Mouse (Mus musculus): Measurements from ENCODE around the gene Eps15. TPM values are rescaled to one million over a fixed set of nuclear protein-coding genes. Genes with fewer than 3 reads are reported as not detected.

The Eps15 gene
- polyA plus RNA-seq, 1 experiment from 2014 or later, result 27.9 TPM

GRCm38 (mm10) chr4:109281946-109282345 is 1.9 kb downstream of the Eps15 start:
- Histone ChIP-seq H3K9me3 (ENCODE audit: control insufficient read depth, low read length) (no peaks in the 10 kb centered on the region), H3K9ac (ENCODE audit: low read depth, low read length) (no peak overlapping the region), H3K36me3 (ENCODE audit: control insufficient read depth, insufficient read depth, low read length) (no peaks in the 10 kb centered on the region), H3K4me2 (ENCODE audit: low read depth, low read length) (no peak overlapping the region), H3K4me3 (ENCODE audit: low read length) (no peak overlapping the region), H3K4me1 (ENCODE audit: control insufficient read depth, insufficient read depth, low read length) (peaks cover 8% of the 10 kb centered on the region), H3K27me3 (replicated peaks; ENCODE audit: control insufficient read depth, insufficient read depth, low read length) (no peaks in the 10 kb centered on the region), H3K27ac (ENCODE audit: low read length) (no peak overlapping the region)
- 89% methylated on average over 1 of the region's 1 CpGs for WGBS
- no peak for ATAC-seq

DNA sequence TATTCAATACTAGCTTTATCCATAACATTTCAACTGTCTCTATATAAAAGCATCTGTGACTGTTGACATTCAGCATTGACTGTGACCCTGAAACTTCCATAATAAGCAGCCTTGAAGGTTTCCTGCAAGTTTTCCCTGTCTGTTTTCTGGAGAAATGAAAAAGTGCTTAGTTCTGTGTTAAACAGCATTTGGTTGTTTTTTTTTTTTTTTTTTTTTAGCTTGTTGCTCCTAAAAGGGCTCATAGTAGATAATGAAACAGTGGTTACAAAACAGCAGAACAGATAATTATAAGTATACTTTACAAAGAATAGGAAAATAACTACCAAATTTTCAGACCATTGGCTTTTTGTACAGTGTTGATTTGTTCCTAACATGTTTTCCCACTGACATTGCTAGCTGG is 14.6 kb downstream of the Eps15 start:
- H3K27ac ChIP-seq (ENCODE audit: low read length), result no peak overlapping the region
- no peaks in the 10 kb centered on the region for H3K9me3 ChIP-seq (ENCODE audit: control insufficient read depth, low read length)
- no peaks in the 10 kb centered on the region for H3K27me3 ChIP-seq (replicated peaks; ENCODE audit: control insufficient read depth, insufficient read depth, low read length)
- no peak for ATAC-seq
- H3K4me2 ChIP-seq (ENCODE audit: low read depth, low read length), result no peak overlapping the region
- H3K4me1 ChIP-seq (ENCODE audit: control insufficient read depth, insufficient read depth, low read length), result no peaks in the 10 kb centered on the region
- H3K9ac ChIP-seq (ENCODE audit: low read depth, low read length), result no peak overlapping the region
- H3K4me3 ChIP-seq (ENCODE audit: low read length), result no peak overlapping the region
- H3K36me3 ChIP-seq (ENCODE audit: control insufficient read depth, insufficient read depth, low read length), result no peaks in the 10 kb centered on the region

DNA sequence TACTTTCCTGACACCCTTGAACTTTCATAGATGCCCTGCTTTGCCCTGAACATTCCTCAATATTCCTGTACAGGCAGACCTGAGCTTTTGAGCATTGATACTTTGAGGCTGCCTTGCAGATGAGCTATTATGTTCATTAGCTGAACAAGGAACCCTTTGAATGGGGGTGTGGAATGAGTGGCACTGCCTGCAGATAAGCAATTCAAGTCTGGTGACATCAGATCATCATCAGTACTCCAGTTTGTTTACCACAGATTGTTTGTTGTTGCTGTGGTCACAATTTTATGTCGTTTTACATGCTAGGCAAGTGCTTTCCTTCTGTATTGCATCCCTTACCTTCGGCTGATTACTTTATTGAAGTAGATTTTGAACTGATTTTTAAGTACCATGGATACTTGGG is 16.4 kb downstream of the Eps15 start:
- no peaks in the 10 kb centered on the region for H3K9me3 ChIP-seq (ENCODE audit: control insufficient read depth, low read length)
- no peak for ATAC-seq
- H3K4me2 ChIP-seq (ENCODE audit: low read depth, low read length), result no peak overlapping the region
- H3K9ac ChIP-seq (ENCODE audit: low read depth, low read length), result no peak overlapping the region
- no peaks in the 10 kb centered on the region for H3K4me1 ChIP-seq (ENCODE audit: control insufficient read depth, insufficient read depth, low read length)
- no peaks in the 10 kb centered on the region for H3K27me3 ChIP-seq (replicated peaks; ENCODE audit: control insufficient read depth, insufficient read depth, low read length)
- WGBS, result 75% methylated on average over 2 of the region's 2 CpGs
- no peak overlapping the region for H3K4me3 ChIP-seq (ENCODE audit: low read length)
- H3K36me3 ChIP-seq (ENCODE audit: control insufficient read depth, insufficient read depth, low read length), result no peaks in the 10 kb centered on the region
- H3K27ac ChIP-seq (ENCODE audit: low read length), result no peak overlapping the region

DNA sequence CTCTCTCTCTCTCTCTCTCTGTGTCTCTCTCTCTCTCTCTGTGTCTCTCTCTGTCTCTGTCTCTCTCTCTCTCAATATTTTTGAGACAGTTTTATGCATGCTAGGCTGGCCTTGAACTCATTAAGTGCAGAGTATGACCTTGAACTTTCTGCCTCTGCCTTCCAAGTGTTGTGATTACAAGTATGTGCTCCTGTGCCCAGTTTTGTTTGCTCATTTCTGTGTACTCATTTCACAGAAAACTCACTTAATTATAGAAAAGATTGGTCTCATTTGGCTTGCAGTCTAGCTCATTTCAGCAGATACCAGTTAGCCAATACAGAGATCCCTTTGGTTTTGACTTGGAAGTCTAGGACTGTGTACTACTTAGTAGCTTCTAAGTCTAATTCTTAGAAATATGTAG is 19.1 kb downstream of the Eps15 start:
- H3K27ac ChIP-seq (ENCODE audit: low read length), result no peak overlapping the region
- no peaks in the 10 kb centered on the region for H3K36me3 ChIP-seq (ENCODE audit: control insufficient read depth, insufficient read depth, low read length)
- no peak overlapping the region for H3K9ac ChIP-seq (ENCODE audit: low read depth, low read length)
- H3K4me2 ChIP-seq (ENCODE audit: low read depth, low read length), result no peak overlapping the region
- no peak overlapping the region for H3K4me3 ChIP-seq (ENCODE audit: low read length)
- H3K4me1 ChIP-seq (ENCODE audit: control insufficient read depth, insufficient read depth, low read length), result no peaks in the 10 kb centered on the region
- no peaks in the 10 kb centered on the region for H3K9me3 ChIP-seq (ENCODE audit: control insufficient read depth, low read length)
- no peak for ATAC-seq
- H3K27me3 ChIP-seq (replicated peaks; ENCODE audit: control insufficient read depth, insufficient read depth, low read length), result no peaks in the 10 kb centered on the region

- no peaks in the 10 kb centered on the region for H3K27me3 ChIP-seq (replicated peaks; ENCODE audit: control insufficient read depth, insufficient read depth, low read length)
- no peak overlapping the region for H3K4me3 ChIP-seq (ENCODE audit: low read length)
- 0 out of 2 replicates have a peak, but pooled peaks cover 3% of the 10 kb centered on the region for H3K36me3 ChIP-seq (ENCODE audit: control insufficient read depth, insufficient read depth, low read length)
- no peaks in the 10 kb centered on the region for H3K4me1 ChIP-seq (ENCODE audit: control insufficient read depth, insufficient read depth, low read length)
- no peak overlapping the region for H3K4me2 ChIP-seq (ENCODE audit: low read depth, low read length)
- ATAC-seq, result no peak
- no peak overlapping the region for H3K27ac ChIP-seq (ENCODE audit: low read length)
- no peaks in the 10 kb centered on the region for H3K9me3 ChIP-seq (ENCODE audit: control insufficient read depth, low read length)
- H3K9ac ChIP-seq (ENCODE audit: low read depth, low read length), result no peak overlapping the region
These were observed 37.1 kb downstream of the Eps15 start for GRCm38 (mm10) chr4:109316941-109317894.

DNA sequence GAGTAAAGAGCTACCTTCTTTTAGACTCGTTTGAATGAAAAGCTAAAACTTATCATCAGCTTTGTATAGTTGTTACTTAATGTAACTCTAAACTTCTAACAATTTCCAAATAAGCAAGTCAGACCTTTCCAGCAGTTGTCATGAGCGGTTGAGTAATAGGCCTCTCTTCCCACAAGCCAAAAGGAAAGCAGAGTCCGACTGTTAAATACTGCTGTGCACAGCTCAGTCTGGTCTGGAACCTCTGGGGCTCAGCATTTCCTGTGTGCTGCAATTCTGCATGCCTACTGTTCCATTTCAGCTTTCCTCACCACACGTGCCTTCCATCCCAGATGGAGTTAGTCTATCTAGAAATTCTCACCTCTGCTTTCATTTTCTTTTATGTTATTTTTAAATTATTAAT is 56.7 kb downstream of the Eps15 start:
- 73% methylated on average over 4 of the region's 4 CpGs for WGBS
- no peak for ATAC-seq
- H3K4me3 ChIP-seq (ENCODE audit: low read length), result no peak overlapping the region
- no peak overlapping the region for H3K4me2 ChIP-seq (ENCODE audit: low read depth, low read length)
- no peaks in the 10 kb centered on the region for H3K27me3 ChIP-seq (replicated peaks; ENCODE audit: control insufficient read depth, insufficient read depth, low read length)
- H3K9me3 ChIP-seq (ENCODE audit: control insufficient read depth, low read length), result no peaks in the 10 kb centered on the region
- H3K4me1 ChIP-seq (ENCODE audit: control insufficient read depth, insufficient read depth, low read length), result no peaks in the 10 kb centered on the region
- no peak overlapping the region for H3K9ac ChIP-seq (ENCODE audit: low read depth, low read length)
- H3K27ac ChIP-seq (ENCODE audit: low read length), result no peak overlapping the region
- peaks cover 3% of the 10 kb centered on the region; the same call in 1 of the 2 replicates for H3K36me3 ChIP-seq (ENCODE audit: control insufficient read depth, insufficient read depth, low read length)

GRCm38 (mm10) chr4:109341222-109341621 is 61.2 kb downstream of the Eps15 start:
- H3K36me3 ChIP-seq (ENCODE audit: control insufficient read depth, insufficient read depth, low read length), result peaks cover 3% of the 10 kb centered on the region; the same call in 1 of the 2 replicates
- no peaks in the 10 kb centered on the region for H3K4me1 ChIP-seq (ENCODE audit: control insufficient read depth, insufficient read depth, low read length)
- no peak for ATAC-seq
- no peaks in the 10 kb centered on the region for H3K27me3 ChIP-seq (replicated peaks; ENCODE audit: control insufficient read depth, insufficient read depth, low read length)
- H3K4me2 ChIP-seq (ENCODE audit: low read depth, low read length), result no peak overlapping the region
- no peak overlapping the region for H3K9ac ChIP-seq (ENCODE audit: low read depth, low read length)
- no peak overlapping the region for H3K4me3 ChIP-seq (ENCODE audit: low read length)
- WGBS, result 61% methylated on average over 1 of the region's 1 CpGs
- H3K9me3 ChIP-seq (ENCODE audit: control insufficient read depth, low read length), result no peaks in the 10 kb centered on the region
- no peak overlapping the region for H3K27ac ChIP-seq (ENCODE audit: low read length)

DNA sequence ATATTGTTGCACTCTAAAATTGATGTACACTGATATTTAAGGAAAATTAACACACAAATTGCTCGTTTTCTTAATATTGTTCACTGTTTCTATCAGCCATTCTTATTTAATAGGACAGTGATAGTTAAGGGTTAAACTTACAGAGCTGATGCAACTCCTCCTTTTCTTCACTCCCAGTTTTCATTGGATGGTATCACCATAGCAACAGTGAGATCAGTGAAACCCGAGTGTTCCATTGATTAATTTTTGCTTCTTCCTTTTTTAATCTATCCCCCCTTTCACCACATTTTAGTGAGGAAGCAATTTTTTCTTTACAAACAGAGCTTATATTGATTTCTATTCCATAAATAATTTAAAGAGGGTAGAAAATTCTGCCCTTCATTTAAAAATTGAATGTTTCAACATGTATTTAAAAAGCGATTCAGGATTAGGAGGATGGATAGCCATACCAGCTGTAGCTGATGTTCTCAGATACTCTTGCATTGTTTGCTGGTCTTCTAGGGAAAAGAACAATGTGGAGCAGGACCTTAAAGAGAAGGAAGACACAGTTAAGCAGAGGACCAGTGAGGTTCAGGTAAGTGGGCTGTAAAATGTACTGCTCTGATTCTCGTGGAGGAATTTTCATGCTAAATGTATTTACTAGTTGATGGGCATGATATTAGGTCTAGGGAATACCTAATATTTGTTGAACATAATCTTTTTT is 62.9 kb downstream of the Eps15 start:
- H3K36me3 ChIP-seq (ENCODE audit: control insufficient read depth, insufficient read depth, low read length), result peaks cover 2% of the 10 kb centered on the region; the same call in 1 of the 2 replicates
- no peaks in the 10 kb centered on the region for H3K4me1 ChIP-seq (ENCODE audit: control insufficient read depth, insufficient read depth, low read length)
- H3K9ac ChIP-seq (ENCODE audit: low read depth, low read length), result no peak overlapping the region
- WGBS, result 56% methylated on average over 4 of the region's 4 CpGs
- H3K4me2 ChIP-seq (ENCODE audit: low read depth, low read length), result no peak overlapping the region
- no peak for ATAC-seq
- H3K27ac ChIP-seq (ENCODE audit: low read length), result no peak overlapping the region
- no peaks in the 10 kb centered on the region for H3K9me3 ChIP-seq (ENCODE audit: control insufficient read depth, low read length)
- H3K4me3 ChIP-seq (ENCODE audit: low read length), result no peak overlapping the region
- no peaks in the 10 kb centered on the region for H3K27me3 ChIP-seq (replicated peaks; ENCODE audit: control insufficient read depth, insufficient read depth, low read length)

DNA sequence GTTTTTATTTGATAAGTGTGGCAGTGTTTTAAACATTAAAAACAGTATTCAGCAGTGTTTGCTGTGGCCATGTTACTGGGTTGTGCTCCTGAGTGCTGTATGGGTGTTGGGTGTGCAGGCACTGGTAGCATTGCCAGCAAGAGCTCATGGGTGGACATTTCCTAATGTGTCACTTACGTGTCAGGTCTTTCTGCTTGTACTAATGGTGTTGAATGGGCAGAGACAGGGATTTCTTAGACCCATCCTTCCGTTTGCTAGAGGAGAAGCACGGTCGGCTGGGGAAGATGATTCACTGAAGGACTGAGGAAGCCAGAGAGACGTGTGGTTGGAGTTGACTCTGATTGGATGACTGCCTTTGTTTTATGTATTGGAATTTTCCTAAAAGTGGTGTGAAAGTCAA is 63.8 kb downstream of the Eps15 start:
- H3K36me3 ChIP-seq (ENCODE audit: control insufficient read depth, insufficient read depth, low read length), result no peaks in the 10 kb centered on the region
- no peak overlapping the region for H3K4me2 ChIP-seq (ENCODE audit: low read depth, low read length)
- no peak overlapping the region for H3K27ac ChIP-seq (ENCODE audit: low read length)
- no peaks in the 10 kb centered on the region for H3K27me3 ChIP-seq (replicated peaks; ENCODE audit: control insufficient read depth, insufficient read depth, low read length)
- H3K4me3 ChIP-seq (ENCODE audit: low read length), result no peak overlapping the region
- H3K4me1 ChIP-seq (ENCODE audit: control insufficient read depth, insufficient read depth, low read length), result no peaks in the 10 kb centered on the region
- H3K9me3 ChIP-seq (ENCODE audit: control insufficient read depth, low read length), result no peaks in the 10 kb centered on the region
- ATAC-seq, result no peak
- no peak overlapping the region for H3K9ac ChIP-seq (ENCODE audit: low read depth, low read length)
- WGBS, result 73% methylated on average over 5 of the region's 5 CpGs
